Mouse (Mus musculus) MEL (cell line): ENCODE results near the gene Immp2l.

Experiments
- CTCF ChIP-seq, 3 experiments: IDR thresholded peaks in 2 of 3; conservative IDR thresholded peaks in 1 of 3; 2 replicates each; pipeline ENCODE4 v1.5.1; 2011 to 2012; ENCODE audit warnings: low read length in 3 of 3, low read depth in 2 of 3, mild to moderate bottlenecking in 2 of 3, improper control_type of control experiment in 1 of 3, inconsistent platforms in 1 of 3, mixed read lengths in 1 of 3, moderate library complexity in 1 of 3; ENCODE audit not compliant: control insufficient read depth in 1 of 3, insufficient read depth in 1 of 3, poor library complexity in 1 of 3, severe bottlenecking in 1 of 3
- POLR2A ChIP-seq, 2 experiments: IDR thresholded peaks; 2 replicates each; pipeline ENCODE4 v1.6.1; 2011 to 2012; ENCODE audit warnings: low read length in 2 of 2, mild to moderate bottlenecking in 2 of 2, control low read depth in 1 of 2, improper control_type of control experiment in 1 of 2, low read depth in 1 of 2, moderate library complexity in 1 of 2; ENCODE audit not compliant: control insufficient read depth in 1 of 2, insufficient read depth in 1 of 2, poor library complexity in 1 of 2

DNA sequence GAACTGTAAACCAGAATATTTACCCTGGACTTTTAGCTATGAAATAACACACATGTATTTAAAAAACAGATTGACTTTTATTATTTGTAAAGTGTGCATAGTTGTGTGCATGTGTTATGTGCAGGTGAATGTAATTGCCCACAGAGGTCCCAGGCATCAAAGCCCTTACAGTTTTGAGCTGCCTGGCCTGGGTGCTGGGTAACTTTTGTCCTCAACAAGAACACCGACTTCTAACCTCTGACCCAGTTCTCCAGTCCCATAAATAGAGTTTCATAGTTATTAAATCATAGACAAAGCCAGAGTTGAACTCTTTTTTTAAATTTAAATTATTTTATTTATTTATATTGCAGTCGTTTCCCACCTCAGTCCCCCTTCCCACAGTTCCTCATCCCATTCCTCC lies 67.4 kb downstream of the Immp2l start:
- TF ChIP-seq POLR2A (IDR thresholded peaks at IDR 0.05; ENCODE audit: control insufficient read depth in 1 of 2, insufficient read depth in 1 of 2, low read depth in 1 of 2, low read length in 2 of 2, poor library complexity in 1 of 2) (no peak), CTCF (IDR thresholded peaks at IDR 0.05 in 2 of 3, conservative IDR thresholded peaks at IDR 0.05 in 1 of 3; ENCODE audit: control insufficient read depth in 1 of 3, insufficient read depth in 1 of 3, low read depth in 2 of 3, low read length in 3 of 3, poor library complexity in 1 of 3, severe bottlenecking in 1 of 3) (no peak)
